Mouse (Mus musculus) CH12.LX (cell line): ENCODE results near the gene Lonrf3. TPM values are rescaled to one million over a fixed set of nuclear protein-coding genes. Genes with fewer than 3 reads are reported as not detected.

ENCODE experiments used
- DNase-seq: peaks from one replicate; pipeline ENCODE4 v3.0.0-alpha.2; 2013; ENCODE audit errors: extremely low read depth
- H3K27ac ChIP-seq: 2 replicates; pipeline ENCODE4 v1.5.1; 2012; ENCODE audit warnings: low read depth, mild to moderate bottlenecking, control low read depth, moderate library complexity; ENCODE audit not compliant: insufficient read depth
- H3K27me3 ChIP-seq: replicated peaks from 2 replicates; pipeline ENCODE3; 2012; ENCODE audit warnings: inconsistent platforms
- H3K36me3 ChIP-seq, 2 experiments: replicated peaks in 1 of 2; 2 replicates each; pipeline versions ENCODE3 to v1.6.1; 2012; ENCODE audit warnings: inconsistent platforms in 1 of 2, low read length in 1 of 2, mild to moderate bottlenecking in 1 of 2, mixed read lengths in 1 of 2, moderate library complexity in 1 of 2; ENCODE audit not compliant: control insufficient read depth in 1 of 2, insufficient read depth in 1 of 2
- H3K4me1 ChIP-seq, 2 experiments: 2 replicates each; pipeline ENCODE4 v1.6.1; 2012; ENCODE audit warnings: inconsistent platforms in 1 of 2, moderate library complexity in 1 of 2; ENCODE audit not compliant: insufficient read depth in 2 of 2, control insufficient read depth in 1 of 2
- H3K4me2 ChIP-seq: 2 replicates; pipeline ENCODE4 v1.6.1; 2012; ENCODE audit warnings: low read depth, mild to moderate bottlenecking, control low read depth; ENCODE audit not compliant: poor library complexity, insufficient read depth, severe bottlenecking
- H3K4me3 ChIP-seq, 3 experiments: fragments of 150-350 bp in 1 of 3; sonication (generic) in 1 of 3; replicated peaks in 1 of 3; 2 replicates each; pipeline versions ENCODE3 to v1.5.1; 2011 to 2012; ENCODE audit warnings: low read depth in 2 of 3, low read length in 2 of 3, mild to moderate bottlenecking in 2 of 3, moderate library complexity in 2 of 3, control low read depth in 1 of 3, improper control_type of control experiment in 1 of 3, inconsistent platforms in 1 of 3, mixed read lengths in 1 of 3; ENCODE audit not compliant: poor library complexity in 1 of 3
- H3K79me2 ChIP-seq: replicated peaks from 2 replicates; pipeline ENCODE4 v1.6.1; 2012; ENCODE audit warnings: mild to moderate bottlenecking, moderate library complexity; ENCODE audit not compliant: control insufficient read depth, poor library complexity, insufficient read depth, severe bottlenecking; ENCODE audit errors: extremely low read depth
- H3K9ac ChIP-seq: 2 replicates; pipeline ENCODE4 v1.6.1; 2012; ENCODE audit warnings: low read depth, mild to moderate bottlenecking, control low read depth, moderate library complexity; ENCODE audit not compliant: insufficient read depth
- H3K9me3 ChIP-seq: replicated peaks from 2 replicates; pipeline ENCODE3; 2012; ENCODE audit warnings: low read length, inconsistent platforms, mixed read lengths
- CTCF ChIP-seq, 2 experiments: IDR thresholded peaks in 1 of 2; conservative IDR thresholded peaks in 1 of 2; 2 replicates each; pipeline ENCODE4 v1.5.1; 2011 to 2012; ENCODE audit warnings: low read depth in 2 of 2, low read length in 2 of 2, improper control_type of control experiment in 1 of 2, inconsistent platforms in 1 of 2, mild to moderate bottlenecking in 1 of 2, moderate library complexity in 1 of 2
- E2F4 ChIP-seq: IDR thresholded peaks from 2 replicates; pipeline ENCODE4 v1.6.1; 2011; ENCODE audit warnings: low read depth, low read length, improper control_type of control experiment; ENCODE audit not compliant: insufficient replicate concordance
- MAZ ChIP-seq: IDR thresholded peaks from 2 replicates; pipeline ENCODE4 v1.6.1; 2012; ENCODE audit warnings: low read depth, mild to moderate bottlenecking, inconsistent platforms, low read length, improper control_type of control experiment, moderate library complexity
- MYC ChIP-seq: IDR thresholded peaks from 2 replicates; pipeline ENCODE4 v1.6.1; 2011; ENCODE audit warnings: low read depth, mild to moderate bottlenecking, improper control_type of control experiment, low read length
- NRF1 ChIP-seq: IDR thresholded peaks from 2 replicates; pipeline ENCODE4 v1.6.1; 2014; ENCODE audit warnings: low read depth, mild to moderate bottlenecking, inconsistent platforms, low read length, improper control_type of control experiment, moderate library complexity
- SMC3 ChIP-seq: IDR thresholded peaks from 2 replicates; pipeline ENCODE4 v1.6.1; 2011; ENCODE audit warnings: low read depth, low read length, improper control_type of control experiment
- TCF12 ChIP-seq: IDR thresholded peaks from 2 replicates; pipeline ENCODE4 v1.6.1; 2014; ENCODE audit warnings: low read depth, mild to moderate bottlenecking, inconsistent platforms, low read length, improper control_type of control experiment
- ZMIZ1 ChIP-seq: IDR thresholded peaks from 2 replicates; pipeline ENCODE4 v1.6.1; 2012; ENCODE audit warnings: low read depth, mild to moderate bottlenecking, inconsistent platforms, low read length, improper control_type of control experiment
- dilution Hi-C: fragments of 300-500 bp; cut with MboI; formaldehyde crosslinking; loops from 2 replicates; pipeline ENCODE4 v1.14.3; 2020; ENCODE audit warnings: low sequenced_read_pairs; ENCODE audit not compliant: extremely low pct_unique_long_range_greater_than_20kb, extremely low pct_ligation_motif_present
- in situ Hi-C: fragments of 300-500 bp; cut with MboI; formaldehyde crosslinking; loops from 3 replicates; pipeline ENCODE4 v1.14.3; 2019; ENCODE audit warnings: low sequenced_read_pairs, low pct_ligation_motif_present, low pct_unique_long_range_greater_than_20kb, mixed read lengths
- polyA plus RNA-seq: library from polyadenylated mRNA; unstranded; fragments of >175 nt; gene quantifications from 2 replicates; pipeline ENCODE4 v1.2.1, GENCODE M21; 2012; ENCODE audit warnings: low read depth; ENCODE audit not compliant: insufficient read length
- total RNA-seq, 2 experiments: library from RNA; depleted of rRNA; stranded (reverse); fragments of 300-350 nt in 1 of 2; fragments of >200 nt in 1 of 2; gene quantifications; 2 replicates each; pipeline ENCODE4 v1.2.3; 2012 to 2014

Lonrf3 gene
- total and polyA plus RNA-seq, 3 experiments = not detected

- TF ChIP-seq MAZ = no peak
- TF ChIP-seq MYC = no peak
- TF ChIP-seq TCF12 = no peak
- TF ChIP-seq E2F4 = no peak
- TF ChIP-seq NRF1 = no peak
Observed at GRCm38 (mm10) chrX:36400980-36401379, 72.8 kb downstream of the Lonrf3 start, which contains the start of gene Gm6268 (continued).

- peak; percentile 14 for DNase-seq
- Histone ChIP-seq H3K36me3 (no peaks in the 10 kb centered on the region), H3K4me3 (no peak overlapping the region), H3K27ac (no peak overlapping the region), H3K9me3 (no peaks in the 10 kb centered on the region), H3K4me1 (no peaks in the 10 kb centered on the region), H3K79me2 (no peaks in the 10 kb centered on the region), H3K9ac (no peak overlapping the region), H3K27me3 (no peaks in the 10 kb centered on the region), H3K4me2 (no peak overlapping the region)
- TF ChIP-seq SMC3 (peak; percentile 34), CTCF (conservative IDR thresholded peaks at IDR 0.05 in 1 of 2, IDR thresholded peaks at IDR 0.05 in 1 of 2; ENCODE audit: low read depth in 2 of 2, low read length in 2 of 2) (peak; percentile 18 to 60; a peak in 2 of 4 replicates), ZMIZ1 (no peak)
- in situ Hi-C loops (no loop called here), dilution Hi-C loops (no loop called here)
Observed at GRCm38 (mm10) chrX:36402316-36402715, 74.2 kb downstream of the Lonrf3 start.

Other genes starting within 250 kb of the Lonrf3 start
- 0.21 and 0.34 TPM in 2 replicates for gene Il13ra1, start 216.2 kb upstream of the Lonrf3 start, total RNA-seq (2012; rRNA removed)
- 1.6 TPM in 2 replicates for gene Il13ra1, start 216.2 kb upstream of the Lonrf3 start, total RNA-seq (2014; rRNA removed)
- 0.59 and 0.60 TPM in 2 replicates for gene Il13ra1, start 216.2 kb upstream of the Lonrf3 start, polyA plus RNA-seq
- not detected in 2 replicates for gene Zcchc12, start 132.4 kb upstream of the Lonrf3 start, total RNA-seq (2012; rRNA removed)
- gene Zcchc12, start 132.4 kb upstream of the Lonrf3 start, total RNA-seq (2014; rRNA removed) = not detected in 2 replicates
- not detected in 2 replicates for gene Zcchc12, start 132.4 kb upstream of the Lonrf3 start, polyA plus RNA-seq
- not detected in 2 replicates for gene Gm6268, start 72.9 kb downstream of the Lonrf3 start, total RNA-seq (2012; rRNA removed)
- not detected in 2 replicates for gene Gm6268, start 72.9 kb downstream of the Lonrf3 start, total RNA-seq (2014; rRNA removed)
- gene Gm6268, start 72.9 kb downstream of the Lonrf3 start, polyA plus RNA-seq = not detected in 2 replicates
- not detected in 2 replicates for gene Gm14569, start 163.5 kb downstream of the Lonrf3 start, total RNA-seq (2012; rRNA removed)
- gene Gm14569, start 163.5 kb downstream of the Lonrf3 start, total RNA-seq (2014; rRNA removed) = not detected in 2 replicates
- gene Gm14569, start 163.5 kb downstream of the Lonrf3 start, polyA plus RNA-seq = not detected in 2 replicates